Mouse (Mus musculus): Measurements from ENCODE around the gene Rhox4f.
"Not testable (repeated sequence)": the region's sequence is repeated elsewhere in the genome, so short reads cannot be mapped to it uniquely, and the experiment has no call there.

- not testable (repeated sequence) for TF ChIP-seq CTCF (IDR thresholded peaks at IDR 0.05; ENCODE audit: low read depth, low read length); POLR2AphosphoS5 (IDR thresholded peaks at IDR 0.05; ENCODE audit: insufficient replicate concordance, low read depth, low read length)
Measured at GRCm38 (mm10) chrX:37557112-37557511, 50.4 kb downstream of the Rhox4f start, which contains the start of gene Rhox4e.

Measured in G1E (cell line).